Mouse (Mus musculus) stomach, embryonic 14.5 days (tissue): ENCODE results near the gene Crcp. TPM values are rescaled to one million over a fixed set of nuclear protein-coding genes. Genes with fewer than 3 reads are reported as not detected.

Source experiments
- ATAC-seq: fragments of 200-750 bp; cut with Nextera tagmentation; 2 replicates; pipeline ENCODE4 v1.8.0; 2017; ENCODE audit warnings: low read depth, moderate TSS enrichment; ENCODE audit not compliant: insufficient number of reproducible peaks, insufficient read depth, low FRiP score
- H3K27ac ChIP-seq: fragments of 300-500 bp; sonication (generic); 2 replicates; pipeline ENCODE4 v1.5.1; 2014; ENCODE audit warnings: mild to moderate bottlenecking, low read length, moderate library complexity, mixed read lengths
- H3K27me3 ChIP-seq: fragments of 300-500 bp; sonication (generic); 2 replicates; pipeline ENCODE4 v1.6.1; 2014; ENCODE audit warnings: low read length, control low read depth, mixed read lengths; ENCODE audit not compliant: control insufficient read depth, insufficient read depth
- H3K36me3 ChIP-seq: fragments of 300-500 bp; sonication (generic); 2 replicates; pipeline ENCODE4 v1.6.1; 2014; ENCODE audit warnings: mild to moderate bottlenecking, control low read depth, low read length, moderate library complexity, mixed read lengths; ENCODE audit not compliant: control insufficient read depth, insufficient read depth
- H3K4me1 ChIP-seq: fragments of 300-500 bp; sonication (generic); 2 replicates; pipeline ENCODE4 v1.6.1; 2014; ENCODE audit warnings: low read length, control low read depth, mixed read lengths; ENCODE audit not compliant: control insufficient read depth, insufficient read depth
- H3K4me2 ChIP-seq: fragments of 300-500 bp; sonication (generic); replicated peaks from 2 replicates; pipeline ENCODE4 v1.6.1; 2014; ENCODE audit warnings: low read depth, low read length, control low read depth
- H3K4me3 ChIP-seq: fragments of 300-500 bp; sonication (generic); 2 replicates; pipeline ENCODE4 v1.5.1; 2014; ENCODE audit warnings: low read depth, low read length, control low read depth
- H3K9ac ChIP-seq: fragments of 300-500 bp; sonication (generic); replicated peaks from 2 replicates; pipeline ENCODE4 v1.6.1; 2014; ENCODE audit warnings: low read depth, mild to moderate bottlenecking, control low read depth, low read length, moderate library complexity, mixed read lengths
- H3K9me3 ChIP-seq: fragments of 300-500 bp; sonication (generic); 2 replicates; pipeline ENCODE4 v1.6.1; 2016; ENCODE audit warnings: low read depth, low read length, control low read depth; ENCODE audit not compliant: control insufficient read depth
- WGBS: fragments of 180-500 bp; shearing (Covaris S2); extraction: QIAGEN DNeasy Blood & Tissue Kit; methylation state at CpG from one replicate; pipeline ENCODE4 v1.1.7; 2014; 5-methylcytosine and 5-hydroxymethylcytosine counted together
- polyA plus RNA-seq: library from polyadenylated mRNA; unstranded; fragments of >200 nt; fragmentation: Nextera tagmentation; extraction: Ambion mirVana; gene quantifications from 2 replicates; pipeline ENCODE4 v1.2.1, GENCODE M21; 2014

Crcp gene
- polyA plus RNA-seq: 20.0 and 24.2 TPM in 2 replicates

- peak within 1 kb of the TSS; percentile 75 for H3K4me2 ChIP-seq
- no peaks in the 10 kb centered on the region for H3K27me3 ChIP-seq
- ATAC-seq: peak; percentile 84
- H3K4me3 ChIP-seq: peak within 1 kb of the TSS; percentile 51
- 2% methylated on average over 51 of the region's 51 CpGs for WGBS
- peaks cover 5% of the 10 kb centered on the region; the same call in 1 of the 2 replicates for H3K4me1 ChIP-seq
- H3K9ac ChIP-seq: peak within 1 kb of the TSS; percentile 43
- no peaks in the 10 kb centered on the region for H3K9me3 ChIP-seq
- H3K36me3 ChIP-seq: no peaks in the 10 kb centered on the region
- H3K27ac ChIP-seq: peak within 1 kb of the TSS; percentile 89
Observed at GRCm38 (mm10) chr5:130029142-130029897, at the start of gene Crcp, which contains the start of gene Asl. Gene Crcp (plus strand): TSS chr5:130029290. Gene Asl (minus strand): TSS chr5:130029247.

- Histone ChIP-seq H3K27me3 (no peaks in the 10 kb centered on the region), H3K4me2 (no peak overlapping the region), H3K4me1 (no peaks in the 10 kb centered on the region), H3K9me3 (no peaks in the 10 kb centered on the region), H3K36me3 (peaks cover 10% of the 10 kb centered on the region; the same call in 1 of the 2 replicates), H3K9ac (no peak overlapping the region), H3K27ac (no peak overlapping the region), H3K4me3 (no peak overlapping the region)
- no peak for ATAC-seq
- 54% methylated on average over 3 of the region's 3 CpGs for WGBS
Observed at GRCm38 (mm10) chr5:129980216-129980615, 48.9 kb upstream of the Crcp start.

- no peak overlapping the region for H3K27ac ChIP-seq
- 83% methylated on average over 13 of the region's 13 CpGs for WGBS
- no peaks in the 10 kb centered on the region for H3K9me3 ChIP-seq
- no peak overlapping the region for H3K9ac ChIP-seq
- no peak overlapping the region for H3K4me2 ChIP-seq
- no peak for ATAC-seq
- H3K36me3 ChIP-seq: peaks cover 2% of the 10 kb centered on the region
- no peak overlapping the region for H3K4me3 ChIP-seq
- H3K4me1 ChIP-seq: no peaks in the 10 kb centered on the region
- H3K27me3 ChIP-seq: no peaks in the 10 kb centered on the region
Observed at GRCm38 (mm10) chr5:129989376-129989775, 39.7 kb upstream of the Crcp start.

- H3K36me3 ChIP-seq: peaks cover 5% of the 10 kb centered on the region
- no peak overlapping the region for H3K4me3 ChIP-seq
- no peaks in the 10 kb centered on the region for H3K27me3 ChIP-seq
- H3K27ac ChIP-seq: no peak overlapping the region
- WGBS: 90% methylated on average over 5 of the region's 5 CpGs
- H3K9me3 ChIP-seq: no peaks in the 10 kb centered on the region
- no peak overlapping the region for H3K9ac ChIP-seq
- ATAC-seq: peak; percentile 65; the same call in 1 of the 2 replicates
- no peaks in the 10 kb centered on the region for H3K4me1 ChIP-seq
- H3K4me2 ChIP-seq: no peak overlapping the region
Observed at GRCm38 (mm10) chr5:129991898-129992297, 37.2 kb upstream of the Crcp start.

- Histone ChIP-seq H3K9ac (no peak overlapping the region), H3K4me3 (no peak overlapping the region), H3K9me3 (no peaks in the 10 kb centered on the region), H3K27me3 (no peaks in the 10 kb centered on the region), H3K4me2 (no peak overlapping the region), H3K4me1 (no peaks in the 10 kb centered on the region), H3K27ac (no peak overlapping the region), H3K36me3 (peaks cover 12% of the 10 kb centered on the region)
- no peak for ATAC-seq
- 92% methylated on average over 14 of the region's 14 CpGs for WGBS
Observed at GRCm38 (mm10) chr5:129993374-129993773, 35.7 kb upstream of the Crcp start.

GRCm38 (mm10) chr5:129994989-129995388, 34.1 kb upstream of the Crcp start:
- no peak overlapping the region for H3K27ac ChIP-seq
- no peak overlapping the region for H3K4me2 ChIP-seq
- H3K4me1 ChIP-seq: no peaks in the 10 kb centered on the region
- H3K9me3 ChIP-seq: no peaks in the 10 kb centered on the region
- no peak overlapping the region for H3K4me3 ChIP-seq
- H3K27me3 ChIP-seq: no peaks in the 10 kb centered on the region
- no peak overlapping the region for H3K9ac ChIP-seq
- WGBS: 93% methylated on average over 7 of the region's 7 CpGs
- ATAC-seq: no peak
- peaks cover 10% of the 10 kb centered on the region; the same call in 1 of the 2 replicates for H3K36me3 ChIP-seq

GRCm38 (mm10) chr5:129997700-129998099, 31.4 kb upstream of the Crcp start:
- no peak overlapping the region for H3K4me2 ChIP-seq
- no peak for ATAC-seq
- WGBS: 65% methylated on average over 19 of the region's 19 CpGs
- H3K4me1 ChIP-seq: no peaks in the 10 kb centered on the region
- no peaks in the 10 kb centered on the region for H3K27me3 ChIP-seq
- H3K4me3 ChIP-seq: no peak overlapping the region
- no peaks in the 10 kb centered on the region for H3K9me3 ChIP-seq
- no peak overlapping the region for H3K9ac ChIP-seq
- no peak overlapping the region for H3K27ac ChIP-seq
- H3K36me3 ChIP-seq: peaks cover 10% of the 10 kb centered on the region; the same call in 1 of the 2 replicates

GRCm38 (mm10) chr5:129999097-129999496, 30.0 kb upstream of the Crcp start:
- no peaks in the 10 kb centered on the region for H3K27me3 ChIP-seq
- H3K27ac ChIP-seq: no peak overlapping the region
- H3K9me3 ChIP-seq: no peaks in the 10 kb centered on the region
- H3K4me3 ChIP-seq: no peak overlapping the region
- no peak for ATAC-seq
- peaks cover 4% of the 10 kb centered on the region; the same call in 1 of the 2 replicates for H3K4me1 ChIP-seq
- H3K9ac ChIP-seq: no peak overlapping the region
- peaks cover 10% of the 10 kb centered on the region; the same call in 1 of the 2 replicates for H3K36me3 ChIP-seq
- WGBS: 38% methylated on average over 4 of the region's 4 CpGs
- no peak overlapping the region for H3K4me2 ChIP-seq
